Mouse (Mus musculus) thymus, postnatal 25 days (tissue): ENCODE data around the gene Vmn1r20.
"Not testable (repeated sequence)": the region's sequence is repeated elsewhere in the genome, so short reads cannot be mapped to it uniquely, and the experiment has no call there.

Experiments
- DNase-seq: peaks from one replicate; pipeline ENCODE4 v3.0.0; 2022

The Vmn1r20 gene

DNA sequence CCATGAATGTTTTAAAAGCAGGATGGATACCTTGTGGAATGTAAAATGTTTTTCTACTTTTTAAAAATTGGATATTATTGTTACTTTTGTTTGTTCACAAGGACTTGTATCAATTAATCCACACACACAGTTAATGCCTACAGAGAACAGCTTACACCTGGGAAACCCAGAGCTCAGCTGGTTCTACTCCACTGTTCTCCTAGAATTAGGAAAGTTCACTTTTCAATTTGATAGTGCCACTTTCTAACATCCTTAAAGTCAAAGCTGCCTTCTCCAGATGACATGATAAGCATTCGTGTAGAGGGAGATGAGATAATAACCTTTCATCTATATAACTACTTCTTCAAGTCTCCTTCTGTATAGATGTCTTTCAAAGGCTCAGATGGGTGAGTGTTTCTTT, at the start of gene Vmn1r20:
Gene Vmn1r20, plus strand, starts transcription at position 301 of the 400 bp plus-strand sequence.
- no peak for DNase-seq

- no peak for DNase-seq
Measured at GRCm38 (mm10) chr6:57395683-57396082, 33.0 kb upstream of the Vmn1r20 start, which contains the start of gene Vmn1r18. Vmn1r18 (minus strand) TSS chr6:57395783.

DNA sequence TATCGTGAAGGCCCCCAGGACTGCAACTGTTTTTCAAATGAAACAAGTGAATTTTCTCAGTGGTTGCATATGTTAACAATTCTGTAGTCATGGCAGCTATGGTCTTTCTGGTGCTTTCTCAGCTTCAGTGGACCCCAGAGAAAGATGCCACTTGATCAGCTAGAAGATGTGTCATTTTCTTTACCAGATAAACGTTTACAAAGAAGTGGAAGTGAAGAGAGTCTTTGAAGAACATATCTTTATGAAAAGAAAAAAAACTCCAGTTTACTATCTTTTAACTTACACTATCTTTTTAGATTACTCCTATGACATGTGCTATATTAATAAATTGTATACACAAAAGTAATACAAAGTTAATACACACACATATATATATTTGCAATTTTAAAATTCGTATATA, 25.2 kb upstream of the Vmn1r20 start, which contains the start of gene Vmn1r19:
Gene Vmn1r19, plus strand, starts transcription at position 301 of the 400 bp plus-strand sequence.
- not testable (repeated sequence) for DNase-seq

DNA sequence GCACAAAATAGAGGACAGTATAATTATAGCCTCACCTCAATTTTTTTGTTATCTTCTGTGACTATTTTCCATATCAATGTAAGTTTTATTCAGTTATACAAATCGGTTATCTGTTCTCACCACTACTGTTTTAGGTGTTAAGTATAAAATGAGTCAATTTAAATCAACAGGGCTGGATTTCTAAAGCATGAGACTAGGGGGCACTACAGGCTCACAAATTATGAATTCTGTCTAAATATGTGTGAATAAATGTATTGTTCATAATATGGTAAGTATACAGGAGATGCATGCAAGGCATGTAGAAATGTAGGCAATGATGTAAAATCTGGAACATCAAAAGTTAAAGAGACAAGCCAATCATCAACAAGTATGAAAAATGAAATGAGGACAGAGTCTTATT, 2.5 kb downstream of the Vmn1r20 start:
- DNase-seq, result no peak

- DNase-seq, result not testable (repeated sequence)
Measured at GRCm38 (mm10) chr6:57468161-57468560, 39.4 kb downstream of the Vmn1r20 start.
